Comparison of ENCODE assay signal across 26 mouse cellular contexts in genomic region chr10:52578238-52578832, GRCm38 (mm10).
DNase-seq lines count a peak whose midpoint lies in the region; ATAC-seq and TF ChIP-seq lines count a peak whose summit lies in the region.
"Had no signal": no experiment of that assay in that cellular context is flagged by ENCODE, and none has a peak within 500 bp of the region (broad histone marks: within the 10 kb centered on the region; RNA-seq: fewer than 3 reads in every experiment).

No protein-coding gene starts in this region.

- TF ChIP-seq CTCF in hindbrain, postnatal 0 days (IDR thresholded peaks at IDR 0.05; ENCODE audit: low read depth), result no peak

- no peak overlapping the region for H3K27ac ChIP-seq in hindbrain, embryonic 12.5 days
- no peak overlapping the region for H3K27ac ChIP-seq in hindbrain, postnatal 0 days
- H3K27ac ChIP-seq in hindbrain, embryonic 13.5 days, result no peak overlapping the region
- H3K27ac ChIP-seq: embryonic facial prominence, embryonic 13.5 days; heart, embryonic 10.5 days; kidney, postnatal 0 days; limb, embryonic 15.5 days; liver, embryonic 14.5 days; lung, embryonic 15.5 days had no signal

- no peak overlapping the region for H3K4me2 ChIP-seq in hindbrain, embryonic 12.5 days (replicated peaks)
- no peak overlapping the region for H3K4me2 ChIP-seq in hindbrain, postnatal 0 days (ENCODE audit: low read depth, low read length)
- H3K4me2 ChIP-seq in hindbrain, embryonic 13.5 days, result no peak overlapping the region
- H3K4me2 ChIP-seq: embryonic facial prominence, embryonic 13.5 days; limb, embryonic 15.5 days; lung, embryonic 15.5 days had no signal

- no peaks in the 10 kb centered on the region for H3K9me3 ChIP-seq in hindbrain, embryonic 12.5 days (replicated peaks)
- H3K9me3 ChIP-seq in hindbrain, postnatal 0 days (ENCODE audit: low read length), result no peaks in the 10 kb centered on the region
- H3K9me3 ChIP-seq in hindbrain, embryonic 13.5 days, result no peaks in the 10 kb centered on the region
- H3K9me3 ChIP-seq: embryonic facial prominence, embryonic 13.5 days; heart, embryonic 10.5 days; limb, embryonic 15.5 days; lung, embryonic 15.5 days had no signal

- ATAC-seq in hindbrain, embryonic 12.5 days (ENCODE audit: low FRiP score), result peak; percentile 56
- ATAC-seq in hindbrain, postnatal 0 days, result no peak
- 0 out of 2 replicates have a peak, but pooled peaks have one; percentile 28 for ATAC-seq in hindbrain, embryonic 13.5 days (ENCODE audit: low FRiP score)
- ATAC-seq: CD4-positive, CD25-positive, alpha-beta regulatory T cell, adult 4 months had no signal

- no peak for DNase-seq in hindbrain, postnatal 0 days (ENCODE audit: low spot score)
- DNase-seq in retina, postnatal 1 day, result peak; percentile 3
- no peak for DNase-seq in retina, embryonic 14.5 days (ENCODE audit: low spot score)
- DNase-seq in layer of hippocampus, postnatal 10 days (ENCODE audit: low spot score in 2 of 2), result no peak
- DNase-seq in cerebellum, adult 8-10 months, result no peak
- no peak for DNase-seq in urinary bladder, adult 18-20 months (ENCODE audit: low spot score in 2 of 2)
- DNase-seq: cerebellum, adult 18-20 months; cerebellum, postnatal 36 days; embryo, embryonic 11 days; heart, postnatal 4 days; kidney, adult 2 months; left cerebral cortex, postnatal 4 days; lung, postnatal 36 days; thymus, postnatal 14 days had no signal

- H3K4me1 ChIP-seq in hindbrain, embryonic 12.5 days, result peaks cover 10% of the 10 kb centered on the region
- H3K4me1 ChIP-seq in hindbrain, postnatal 0 days (ENCODE audit: insufficient read depth, low read length), result no peaks in the 10 kb centered on the region
- peaks cover 12% of the 10 kb centered on the region for H3K4me1 ChIP-seq in hindbrain, embryonic 13.5 days (replicated peaks)
- H3K4me1 ChIP-seq: embryonic facial prominence, embryonic 13.5 days; heart, embryonic 10.5 days; limb, embryonic 15.5 days; lung, embryonic 15.5 days; megakaryocyte, embryonic 14.5 days had no signal

- no peaks in the 10 kb centered on the region for H3K27me3 ChIP-seq in hindbrain, embryonic 12.5 days
- no peaks in the 10 kb centered on the region for H3K27me3 ChIP-seq in hindbrain, postnatal 0 days (ENCODE audit: insufficient read depth, low read length)
- no peaks in the 10 kb centered on the region for H3K27me3 ChIP-seq in hindbrain, embryonic 13.5 days
- H3K27me3 ChIP-seq: embryonic facial prominence, embryonic 13.5 days; limb, embryonic 15.5 days; lung, embryonic 15.5 days; megakaryocyte, embryonic 14.5 days had no signal

- H3K9ac ChIP-seq in hindbrain, embryonic 12.5 days, result no peak overlapping the region
- no peak overlapping the region for H3K9ac ChIP-seq in hindbrain, postnatal 0 days (replicated peaks; ENCODE audit: low read length)
- no peak overlapping the region for H3K9ac ChIP-seq in hindbrain, embryonic 13.5 days
- H3K9ac ChIP-seq: embryonic facial prominence, embryonic 13.5 days; limb, embryonic 15.5 days; liver, embryonic 14.5 days; lung, embryonic 15.5 days had no signal

- no peak overlapping the region for H3K4me3 ChIP-seq in hindbrain, embryonic 12.5 days
- H3K4me3 ChIP-seq in hindbrain, postnatal 0 days (ENCODE audit: low read length), result no peak overlapping the region
- H3K4me3 ChIP-seq in hindbrain, embryonic 13.5 days, result no peak overlapping the region
- H3K4me3 ChIP-seq: embryonic facial prominence, embryonic 13.5 days; erythroblast, embryonic 14.5 days; heart, embryonic 10.5 days; limb, embryonic 15.5 days; lung, embryonic 15.5 days; megakaryocyte, embryonic 14.5 days; myocyte had no signal

- H3K36me3 ChIP-seq in hindbrain, embryonic 12.5 days, result no peaks in the 10 kb centered on the region
- H3K36me3 ChIP-seq in hindbrain, postnatal 0 days (ENCODE audit: insufficient read depth, low read length), result no peaks in the 10 kb centered on the region
- H3K36me3 ChIP-seq in hindbrain, embryonic 13.5 days, result no peaks in the 10 kb centered on the region
- H3K36me3 ChIP-seq: embryonic facial prominence, embryonic 13.5 days; heart, embryonic 10.5 days; limb, embryonic 15.5 days; lung, embryonic 15.5 days had no signal

- 62% methylated on average over 3 of the region's 3 CpGs for WGBS in hindbrain, embryonic 12.5 days
- WGBS in hindbrain, postnatal 0 days, result 52% methylated on average over 3 of the region's 3 CpGs
- WGBS in hindbrain, embryonic 13.5 days, result 49% methylated on average over 3 of the region's 3 CpGs
